Mouse (Mus musculus) olfactory bulb, adult 2 months (tissue): Measurements from ENCODE around the gene Plxdc2.

ENCODE experiments used
- CTCF ChIP-seq: fragments of 200-500 bp; IDR thresholded peaks from 2 replicates; pipeline ENCODE4 v1.5.1; 2012; ENCODE audit warnings: low read depth, mild to moderate bottlenecking, low read length, moderate library complexity; ENCODE audit not compliant: insufficient read depth
- POLR2A ChIP-seq: fragments of 200-500 bp; IDR thresholded peaks from 2 replicates; pipeline ENCODE4 v1.6.1; 2012; ENCODE audit warnings: mild to moderate bottlenecking, low read depth, low read length, moderate library complexity; ENCODE audit not compliant: insufficient read depth

DNA sequence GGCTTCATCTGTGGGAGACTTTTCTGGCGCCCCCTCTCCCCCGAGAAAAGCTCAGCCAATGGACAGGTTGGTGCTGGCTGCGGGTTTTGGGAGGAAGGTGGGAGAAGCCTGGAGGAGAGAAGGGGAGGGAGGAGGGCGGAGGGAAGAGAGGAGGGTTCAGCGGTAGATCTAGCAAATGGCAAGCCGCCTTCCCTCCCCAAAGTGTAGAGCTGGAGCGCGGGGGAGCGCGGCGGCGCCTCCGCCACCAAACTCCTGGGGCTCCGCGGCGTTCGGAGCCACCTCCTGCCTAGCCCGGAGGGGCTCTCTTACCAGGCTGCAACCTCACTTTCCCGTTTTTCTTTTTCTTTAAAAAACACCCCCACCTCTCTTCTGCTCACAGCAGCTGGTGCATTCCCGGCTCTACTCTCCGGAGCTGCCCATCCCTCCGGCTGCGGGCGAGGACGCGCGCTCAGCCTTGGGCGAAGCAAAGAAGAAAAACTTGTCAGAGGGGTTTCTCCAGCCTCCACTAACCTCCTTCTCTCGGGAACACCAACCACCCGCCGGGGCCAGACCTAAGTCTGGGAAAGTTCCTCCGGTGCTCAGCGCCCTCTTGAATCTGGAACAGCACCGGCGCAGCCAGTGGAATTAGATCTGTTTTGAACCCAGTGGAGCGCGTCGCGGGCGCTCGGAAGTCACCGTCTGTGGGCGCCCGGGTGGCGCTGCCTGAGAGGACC lies at the start of gene Plxdc2:
- TF ChIP-seq POLR2A, result no peak; the same call in 1 of the 2 replicates
- no peak for TF ChIP-seq CTCF
